Mouse (Mus musculus): ENCODE measurements around the gene Ap1s1. TPM values are rescaled to one million over a fixed set of nuclear protein-coding genes. Genes with fewer than 3 reads are reported as not detected.

Gene Ap1s1
- polyA plus RNA-seq (2012; rRNA removed), result 15.0 and 16.2 TPM in 2 replicates

DNA sequence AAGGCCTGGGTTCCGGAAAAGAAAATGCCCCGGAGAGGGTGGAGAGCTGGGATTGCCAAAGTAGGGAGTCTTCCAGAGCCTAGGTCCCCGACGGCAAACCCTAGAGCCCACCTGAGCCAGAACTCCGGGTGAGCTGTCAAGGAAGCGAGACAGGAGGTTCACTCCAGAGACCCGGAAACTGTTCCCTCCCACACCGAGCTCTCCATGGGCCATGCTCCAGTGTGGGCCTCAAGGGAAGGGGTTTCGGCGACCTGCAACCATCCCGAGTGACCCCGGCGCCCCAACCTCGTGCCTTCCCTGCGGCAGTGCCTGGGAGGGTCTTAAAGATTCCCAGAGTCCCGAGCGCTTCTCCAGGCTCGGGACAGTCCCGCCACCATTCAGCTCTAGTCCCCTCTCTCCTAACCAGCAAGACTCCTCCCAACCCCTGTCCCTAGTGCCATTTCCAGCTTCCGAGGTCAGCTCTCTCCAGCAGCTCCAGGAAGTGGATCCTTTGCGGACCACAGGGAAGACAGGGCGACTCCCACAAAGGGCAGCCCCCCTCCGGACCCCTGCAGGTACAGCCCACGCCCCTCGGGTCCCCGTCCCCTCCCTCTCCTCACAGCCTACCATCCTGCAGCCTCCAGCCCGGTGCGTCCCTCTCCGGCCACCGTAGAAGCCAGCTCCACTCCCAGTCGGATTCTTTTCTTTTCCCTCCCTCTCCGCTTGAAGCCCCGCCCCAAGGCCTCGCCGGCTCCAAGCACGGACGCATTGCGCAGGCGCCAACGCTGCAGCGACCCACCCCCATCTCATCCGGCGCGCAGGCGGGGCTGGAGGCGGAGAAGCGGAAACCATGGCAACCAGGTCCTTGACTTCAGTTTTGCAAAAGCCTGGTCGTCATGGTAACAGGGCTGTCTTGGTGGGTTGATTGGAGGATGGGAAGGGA lies at the start of gene Ap1s1:
TSS of gene Ap1s1 (minus strand) at position 734 of the 922 bp plus-strand sequence.
- Histone ChIP-seq H3K4me1 (ENCODE audit: control insufficient read depth, insufficient read depth, insufficient read length) (peaks cover 6% of the 10 kb centered on the region; the same call in 1 of the 2 replicates), H3K27me3 (ENCODE audit: control insufficient read depth, insufficient read depth, low read length) (no peaks in the 10 kb centered on the region), H3K27ac (ENCODE audit: insufficient read depth, low read length) (0 out of 2 replicates have a peak within 1 kb of the TSS, but pooled peaks have one; percentile 8), H3K4me3 (ENCODE audit: extremely low read depth, insufficient read depth, insufficient read length) (peak within 1 kb of the TSS; percentile 80), H3K36me3 (ENCODE audit: control insufficient read depth, insufficient read depth, low read length) (peaks cover 7% of the 10 kb centered on the region)
- DNase-seq (ENCODE audit: low read depth in 1 of 2, low spot score in 2 of 2), result peak; percentile 87 to 93
- under 1% methylated on average over 48 of the region's 48 CpGs for WGBS
- TF ChIP-seq POLR2A (IDR thresholded peaks at IDR 0.05; ENCODE audit: low read depth, low read length) (no peak), CTCF (IDR thresholded peaks at IDR 0.05; ENCODE audit: extremely low read depth, insufficient read depth, insufficient read length, insufficient replicate concordance) (no peak)

- TF ChIP-seq CTCF (IDR thresholded peaks at IDR 0.05; ENCODE audit: extremely low read depth, insufficient read depth, insufficient read length, insufficient replicate concordance) (no peak), POLR2A (IDR thresholded peaks at IDR 0.05; ENCODE audit: low read depth, low read length) (no peak)
- Histone ChIP-seq H3K4me1 (ENCODE audit: control insufficient read depth, insufficient read depth, insufficient read length) (no peaks in the 10 kb centered on the region), H3K36me3 (ENCODE audit: control insufficient read depth, insufficient read depth, low read length) (no peaks in the 10 kb centered on the region), H3K4me3 (ENCODE audit: extremely low read depth, insufficient read depth, insufficient read length) (no peak overlapping the region), H3K27ac (ENCODE audit: insufficient read depth, low read length) (no peak overlapping the region), H3K27me3 (ENCODE audit: control insufficient read depth, insufficient read depth, low read length) (no peaks in the 10 kb centered on the region)
- no peak for DNase-seq (ENCODE audit: low read depth in 1 of 2, low spot score in 2 of 2)
- 59% methylated on average over 10 of the region's 10 CpGs for WGBS
Measured at GRCm38 (mm10) chr5:137095135-137095534, 49.2 kb upstream of the Ap1s1 start.

GRCm38 (mm10) chr5:137093720-137094119 lies 47.8 kb upstream of the Ap1s1 start:
- no peaks in the 10 kb centered on the region for H3K4me1 ChIP-seq (ENCODE audit: control insufficient read depth, insufficient read depth, insufficient read length)
- H3K36me3 ChIP-seq (ENCODE audit: control insufficient read depth, insufficient read depth, low read length), result no peaks in the 10 kb centered on the region
- H3K4me3 ChIP-seq (ENCODE audit: extremely low read depth, insufficient read depth, insufficient read length), result no peak overlapping the region
- H3K27ac ChIP-seq (ENCODE audit: insufficient read depth, low read length), result no peak overlapping the region
- 91% methylated on average over 9 of the region's 9 CpGs for WGBS
- DNase-seq (ENCODE audit: low read depth in 1 of 2, low spot score in 2 of 2), result no peak
- no peaks in the 10 kb centered on the region for H3K27me3 ChIP-seq (ENCODE audit: control insufficient read depth, insufficient read depth, low read length)
- TF ChIP-seq CTCF (IDR thresholded peaks at IDR 0.05; ENCODE audit: extremely low read depth, insufficient read depth, insufficient read length, insufficient replicate concordance) (no peak), POLR2A (IDR thresholded peaks at IDR 0.05; ENCODE audit: low read depth, low read length) (no peak)

- Histone ChIP-seq H3K27me3 (ENCODE audit: control insufficient read depth, insufficient read depth, low read length) (no peaks in the 10 kb centered on the region), H3K4me3 (ENCODE audit: extremely low read depth, insufficient read depth, insufficient read length) (no peak overlapping the region), H3K4me1 (ENCODE audit: control insufficient read depth, insufficient read depth, insufficient read length) (no peaks in the 10 kb centered on the region), H3K36me3 (ENCODE audit: control insufficient read depth, insufficient read depth, low read length) (no peaks in the 10 kb centered on the region), H3K27ac (ENCODE audit: insufficient read depth, low read length) (no peak overlapping the region)
- 31% methylated on average over 6 of the region's 6 CpGs for WGBS
- TF ChIP-seq CTCF (IDR thresholded peaks at IDR 0.05; ENCODE audit: extremely low read depth, insufficient read depth, insufficient read length, insufficient replicate concordance) (no peak), POLR2A (IDR thresholded peaks at IDR 0.05; ENCODE audit: low read depth, low read length) (no peak)
- no peak for DNase-seq (ENCODE audit: low read depth in 1 of 2, low spot score in 2 of 2)
Measured at GRCm38 (mm10) chr5:137091560-137091959, 45.6 kb upstream of the Ap1s1 start.

DNA sequence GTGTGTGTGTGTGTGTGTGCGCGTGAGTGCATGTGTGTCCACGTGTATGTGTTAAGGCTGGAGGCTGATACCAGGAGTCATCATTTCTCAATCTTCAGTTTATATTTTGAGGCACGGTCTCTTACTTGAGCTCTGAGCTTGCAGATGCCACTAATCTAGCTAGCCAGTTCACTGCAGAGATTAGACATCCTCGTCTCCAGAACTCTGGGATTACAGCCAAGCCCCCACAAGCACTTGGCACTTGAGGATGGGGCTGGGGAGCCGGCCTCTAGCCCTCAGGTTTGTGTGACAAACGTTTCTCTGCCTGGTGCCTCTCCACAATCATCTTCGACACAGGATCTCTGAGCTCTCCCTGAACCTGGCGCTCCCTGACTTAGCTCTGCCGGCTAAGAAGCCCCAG lies 44.9 kb upstream of the Ap1s1 start:
- no peak for DNase-seq (ENCODE audit: low read depth in 1 of 2, low spot score in 2 of 2)
- H3K4me1 ChIP-seq (ENCODE audit: control insufficient read depth, insufficient read depth, insufficient read length), result no peaks in the 10 kb centered on the region

DNA sequence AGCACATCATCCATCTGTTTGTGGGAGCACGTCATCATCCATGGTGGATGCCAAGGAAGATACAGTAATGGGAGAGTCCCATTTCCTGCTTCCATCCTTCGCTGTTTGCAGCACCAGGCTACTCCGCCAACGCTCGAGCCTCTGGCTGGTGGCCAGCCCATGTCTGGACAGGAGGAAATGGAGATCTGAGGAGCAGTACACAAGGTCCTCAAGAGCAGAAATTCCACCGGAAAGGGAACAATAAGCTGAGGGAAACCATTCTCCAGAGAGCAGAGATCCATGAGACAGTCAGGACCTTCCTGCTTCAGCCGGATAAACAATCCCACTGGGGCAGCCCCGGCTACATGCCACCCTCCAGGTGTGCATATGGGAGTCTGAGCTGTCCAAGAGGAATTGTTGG lies 41.5 kb upstream of the Ap1s1 start:
- DNase-seq (ENCODE audit: low read depth in 1 of 2, low spot score in 2 of 2), result no peak
- Histone ChIP-seq H3K4me1 (ENCODE audit: control insufficient read depth, insufficient read depth, insufficient read length) (no peaks in the 10 kb centered on the region), H3K27ac (ENCODE audit: insufficient read depth, low read length) (no peak overlapping the region), H3K27me3 (ENCODE audit: control insufficient read depth, insufficient read depth, low read length) (no peaks in the 10 kb centered on the region), H3K4me3 (ENCODE audit: extremely low read depth, insufficient read depth, insufficient read length) (no peak overlapping the region), H3K36me3 (ENCODE audit: control insufficient read depth, insufficient read depth, low read length) (no peaks in the 10 kb centered on the region)
- TF ChIP-seq POLR2A (IDR thresholded peaks at IDR 0.05; ENCODE audit: low read depth, low read length), result no peak
- no peak for TF ChIP-seq CTCF (IDR thresholded peaks at IDR 0.05; ENCODE audit: extremely low read depth, insufficient read depth, insufficient read length, insufficient replicate concordance)
- 76% methylated on average over 8 of the region's 8 CpGs for WGBS

More for the DNA sequence above, 44.9 kb upstream of the Ap1s1 start:
- Histone ChIP-seq H3K36me3 (ENCODE audit: control insufficient read depth, insufficient read depth, low read length) (no peaks in the 10 kb centered on the region), H3K27ac (ENCODE audit: insufficient read depth, low read length) (no peak overlapping the region), H3K27me3 (ENCODE audit: control insufficient read depth, insufficient read depth, low read length) (no peaks in the 10 kb centered on the region), H3K4me3 (ENCODE audit: extremely low read depth, insufficient read depth, insufficient read length) (no peak overlapping the region)
- TF ChIP-seq CTCF (IDR thresholded peaks at IDR 0.05; ENCODE audit: extremely low read depth, insufficient read depth, insufficient read length, insufficient replicate concordance) (no peak), POLR2A (IDR thresholded peaks at IDR 0.05; ENCODE audit: low read depth, low read length) (no peak)
- WGBS, result 86% methylated on average over 10 of the region's 10 CpGs

DNA sequence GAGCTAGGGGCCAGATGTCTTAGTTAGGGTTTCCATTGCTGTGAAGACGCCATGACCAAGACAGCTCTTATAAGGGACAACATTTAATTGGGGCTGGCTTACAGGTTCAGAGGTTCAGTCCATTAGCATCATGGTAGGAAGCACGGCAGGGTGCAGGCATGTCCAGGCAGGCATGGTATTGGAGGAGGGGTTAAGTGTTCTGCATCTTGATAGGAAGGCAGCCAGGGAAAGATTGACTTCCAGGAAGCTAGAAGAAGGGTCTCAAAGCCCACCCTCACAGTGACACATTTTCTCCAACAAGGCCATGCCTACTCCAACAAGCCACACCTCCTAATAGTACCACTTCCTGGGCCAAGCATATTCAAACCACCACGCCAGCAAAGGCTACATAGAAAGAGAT lies 39.8 kb upstream of the Ap1s1 start:
- 84% methylated on average over 3 of the region's 3 CpGs for WGBS
- no peaks in the 10 kb centered on the region for H3K4me1 ChIP-seq (ENCODE audit: control insufficient read depth, insufficient read depth, insufficient read length)
- H3K36me3 ChIP-seq (ENCODE audit: control insufficient read depth, insufficient read depth, low read length), result no peaks in the 10 kb centered on the region
- TF ChIP-seq POLR2A (IDR thresholded peaks at IDR 0.05; ENCODE audit: low read depth, low read length) (no peak), CTCF (IDR thresholded peaks at IDR 0.05; ENCODE audit: extremely low read depth, insufficient read depth, insufficient read length, insufficient replicate concordance) (no peak)
- no peak overlapping the region for H3K27ac ChIP-seq (ENCODE audit: insufficient read depth, low read length)
- DNase-seq (ENCODE audit: low read depth in 1 of 2, low spot score in 2 of 2), result no peak
- no peak overlapping the region for H3K4me3 ChIP-seq (ENCODE audit: extremely low read depth, insufficient read depth, insufficient read length)
- no peaks in the 10 kb centered on the region for H3K27me3 ChIP-seq (ENCODE audit: control insufficient read depth, insufficient read depth, low read length)

Data from spleen, adult 2 months (tissue).